Mouse (Mus musculus): ENCODE results near the gene Zfand5.

GRCm38 (mm10) chr19:21328951-21329350 lies 56.9 kb downstream of the Zfand5 start:
- TF ChIP-seq EP300 (IDR thresholded peaks at IDR 0.05) (no peak), CTCF (IDR thresholded peaks at IDR 0.05) (no peak)
